Mouse (Mus musculus) stomach, embryonic 16.5 days (tissue): ENCODE results near the gene Stmn1. TPM values are rescaled to one million over a fixed set of nuclear protein-coding genes. Genes with fewer than 3 reads are reported as not detected.

ENCODE experiments used
- ATAC-seq: fragments of 200-750 bp; cut with Nextera tagmentation; 2 replicates; pipeline ENCODE4 v1.8.0; 2017; ENCODE audit warnings: moderate number of reproducible peaks, moderate TSS enrichment; ENCODE audit not compliant: insufficient read depth, low FRiP score
- H3K27ac ChIP-seq: fragments of 300-500 bp; sonication (generic); 2 replicates; pipeline ENCODE4 v1.5.1; 2014; ENCODE audit warnings: low read length
- H3K27me3 ChIP-seq: fragments of 300-500 bp; sonication (generic); 2 replicates; pipeline ENCODE4 v1.6.1; 2014; ENCODE audit warnings: low read length, control low read depth, mixed read lengths; ENCODE audit not compliant: control insufficient read depth, insufficient read depth
- H3K36me3 ChIP-seq: fragments of 300-500 bp; sonication (generic); 2 replicates; pipeline ENCODE4 v1.6.1; 2014; ENCODE audit warnings: low read length; ENCODE audit not compliant: control insufficient read depth, insufficient read depth
- H3K4me1 ChIP-seq: fragments of 300-500 bp; sonication (generic); 2 replicates; pipeline ENCODE4 v1.6.1; 2014; ENCODE audit warnings: low read length, control low read depth, mixed read lengths; ENCODE audit not compliant: control insufficient read depth, insufficient read depth
- H3K4me2 ChIP-seq: fragments of 300-500 bp; sonication (generic); 2 replicates; pipeline ENCODE4 v1.6.1; 2014; ENCODE audit warnings: low read depth, low read length, mixed read lengths
- H3K4me3 ChIP-seq: fragments of 300-500 bp; sonication (generic); replicated peaks from 2 replicates; pipeline ENCODE4 v1.5.1; 2014; ENCODE audit warnings: mild to moderate bottlenecking, low read length
- H3K9ac ChIP-seq: fragments of 300-500 bp; sonication (generic); 2 replicates; pipeline ENCODE4 v1.6.1; 2014; ENCODE audit warnings: low read length
- H3K9me3 ChIP-seq: fragments of 300-500 bp; sonication (generic); replicated peaks from 2 replicates; pipeline ENCODE4 v1.6.1; 2016; ENCODE audit warnings: low read length, control low read depth; ENCODE audit not compliant: control insufficient read depth
- WGBS: fragments of 180-500 bp; shearing (Covaris S2); extraction: QIAGEN DNeasy Blood & Tissue Kit; methylation state at CpG from one replicate; pipeline ENCODE4 v1.1.7; 2014; 5-methylcytosine and 5-hydroxymethylcytosine counted together
- polyA plus RNA-seq: library from polyadenylated mRNA; unstranded; fragments of >200 nt; fragmentation: Nextera tagmentation; extraction: Ambion mirVana; gene quantifications from 2 replicates; pipeline ENCODE4 v1.2.1, GENCODE M21; 2015

The Stmn1 gene
- polyA plus RNA-seq = 1,080 and 1,153 TPM in 2 replicates

GRCm38 (mm10) chr4:134468215-134468575, at the start of gene Stmn1:
TSS of gene Stmn1 (plus strand) at chr4:134468320.
- under 1% methylated on average over 29 of the region's 31 CpGs for WGBS
- H3K9me3 ChIP-seq = no peaks in the 10 kb centered on the region
- H3K27ac ChIP-seq = peak within 1 kb of the TSS; percentile 93
- peak; percentile 96 for ATAC-seq
- H3K4me2 ChIP-seq = peak within 1 kb of the TSS; percentile 98
- H3K4me3 ChIP-seq = peak within 1 kb of the TSS; percentile 94
- peak within 1 kb of the TSS; percentile 92 for H3K9ac ChIP-seq
- no peaks in the 10 kb centered on the region for H3K27me3 ChIP-seq
- H3K36me3 ChIP-seq = peaks cover 12% of the 10 kb centered on the region
- H3K4me1 ChIP-seq = peaks cover 5% of the 10 kb centered on the region

- ATAC-seq = no peak
- no peak overlapping the region for H3K4me2 ChIP-seq
- H3K4me3 ChIP-seq = no peak overlapping the region
- H3K27ac ChIP-seq = no peak overlapping the region
- no peaks in the 10 kb centered on the region for H3K9me3 ChIP-seq
- H3K27me3 ChIP-seq = no peaks in the 10 kb centered on the region
- WGBS = 68% methylated on average over 11 of the region's 11 CpGs
- H3K4me1 ChIP-seq = no peaks in the 10 kb centered on the region
- peaks cover 19% of the 10 kb centered on the region for H3K36me3 ChIP-seq
- H3K9ac ChIP-seq = no peak overlapping the region
Observed at GRCm38 (mm10) chr4:134421971-134422370, 46.1 kb upstream of the Stmn1 start.

GRCm38 (mm10) chr4:134423949-134424348, 44.2 kb upstream of the Stmn1 start:
- 88% methylated on average over 7 of the region's 7 CpGs for WGBS
- no peak overlapping the region for H3K27ac ChIP-seq
- no peaks in the 10 kb centered on the region for H3K9me3 ChIP-seq

DNA sequence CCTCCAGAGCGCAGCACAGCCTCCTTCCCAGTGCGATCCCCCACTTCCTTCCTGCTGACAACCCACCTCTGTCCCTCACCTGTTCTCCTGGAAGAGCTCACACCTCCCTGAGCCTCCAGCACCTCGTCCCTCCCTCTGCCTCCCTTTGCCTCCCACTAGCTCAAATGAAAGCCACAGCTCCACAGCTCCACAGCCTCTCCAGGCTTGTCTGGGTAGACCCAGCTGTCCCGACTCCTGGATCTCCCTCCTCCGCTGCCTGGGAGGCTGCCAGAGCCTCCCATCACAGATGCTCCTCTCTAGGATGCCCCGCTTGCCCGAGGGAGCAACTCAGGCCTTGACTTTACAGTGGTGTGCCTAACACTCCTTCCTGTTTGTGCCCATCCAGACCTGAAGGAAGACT, 43.0 kb upstream of the Stmn1 start:
- Histone ChIP-seq H3K9ac (no peak overlapping the region), H3K36me3 (peaks cover 6% of the 10 kb centered on the region; the same call in 1 of the 2 replicates), H3K4me3 (no peak overlapping the region), H3K27ac (no peak overlapping the region), H3K9me3 (no peaks in the 10 kb centered on the region), H3K27me3 (no peaks in the 10 kb centered on the region), H3K4me2 (no peak overlapping the region), H3K4me1 (peaks cover 3% of the 10 kb centered on the region)
- no peak for ATAC-seq
- WGBS = 63% methylated on average over 7 of the region's 7 CpGs

More at GRCm38 (mm10) chr4:134423949-134424348, 44.2 kb upstream of the Stmn1 start:
- no peak overlapping the region for H3K4me3 ChIP-seq
- H3K4me1 ChIP-seq = no peaks in the 10 kb centered on the region
- H3K27me3 ChIP-seq = no peaks in the 10 kb centered on the region
- no peak overlapping the region for H3K4me2 ChIP-seq
- ATAC-seq = no peak
- no peak overlapping the region for H3K9ac ChIP-seq
- peaks cover 6% of the 10 kb centered on the region; the same call in 1 of the 2 replicates for H3K36me3 ChIP-seq

GRCm38 (mm10) chr4:134430381-134431004, 37.6 kb upstream of the Stmn1 start:
- H3K4me1 ChIP-seq = peaks cover 12% of the 10 kb centered on the region
- H3K4me3 ChIP-seq = 0 out of 2 replicates have a peak overlapping the region, but pooled peaks have one; percentile 11
- 0 out of 2 replicates have a peak overlapping the region, but pooled peaks have one; percentile 39 for H3K9ac ChIP-seq
- no peaks in the 10 kb centered on the region for H3K9me3 ChIP-seq
- peak overlapping the region; percentile 42 for H3K4me2 ChIP-seq
- H3K36me3 ChIP-seq = no peaks in the 10 kb centered on the region; the same call in 1 of the 2 replicates
- ATAC-seq = peak; percentile 71
- WGBS = 22% methylated on average over 23 of the region's 23 CpGs
- peak overlapping the region; percentile 88 for H3K27ac ChIP-seq
- H3K27me3 ChIP-seq = no peaks in the 10 kb centered on the region

DNA sequence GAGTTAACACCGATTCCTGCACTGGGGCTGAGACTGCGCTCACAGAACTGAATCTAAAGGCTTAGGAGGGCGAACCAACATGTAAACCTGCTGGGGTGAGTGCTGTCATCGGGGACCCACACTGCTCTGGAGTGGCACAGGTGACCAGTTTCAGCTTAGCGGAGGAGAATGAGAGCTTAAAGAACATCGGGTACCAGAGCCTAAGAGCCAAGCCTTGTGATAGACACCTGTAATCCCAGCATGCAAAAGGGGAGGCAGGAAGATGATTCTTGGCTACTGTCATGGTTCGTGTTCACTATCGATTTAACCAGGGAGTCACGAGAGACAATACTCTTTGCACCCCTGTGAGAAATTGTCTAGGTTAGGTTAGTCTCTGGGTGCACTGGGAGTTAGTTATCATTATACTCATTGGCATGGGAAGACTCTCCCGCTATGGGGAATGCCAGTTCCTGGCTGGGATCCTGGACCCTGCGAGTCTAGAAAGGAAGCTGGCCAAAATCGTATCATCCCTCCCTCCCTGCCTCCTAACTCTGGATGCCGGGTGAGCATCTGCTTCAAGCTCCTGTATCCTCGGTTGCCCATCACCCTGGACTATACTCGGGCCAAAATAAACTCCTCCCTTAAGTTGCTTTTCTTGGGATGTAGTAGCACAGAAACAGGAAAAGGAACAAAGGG, 35.3 kb upstream of the Stmn1 start:
- H3K4me2 ChIP-seq = no peak overlapping the region
- H3K4me3 ChIP-seq = no peak overlapping the region
- no peaks in the 10 kb centered on the region for H3K9me3 ChIP-seq
- H3K9ac ChIP-seq = no peak overlapping the region
- no peak overlapping the region for H3K27ac ChIP-seq
- ATAC-seq = no peak
- H3K36me3 ChIP-seq = no peaks in the 10 kb centered on the region
- H3K4me1 ChIP-seq = peaks cover 12% of the 10 kb centered on the region
- 80% methylated on average over 15 of the region's 15 CpGs for WGBS
- H3K27me3 ChIP-seq = no peaks in the 10 kb centered on the region

GRCm38 (mm10) chr4:134436185-134436584, 31.9 kb upstream of the Stmn1 start:
- 35% methylated on average over 7 of the region's 7 CpGs for WGBS
- no peaks in the 10 kb centered on the region for H3K27me3 ChIP-seq
- H3K4me1 ChIP-seq = no peaks in the 10 kb centered on the region; the same call in 1 of the 2 replicates
- H3K9ac ChIP-seq = no peak overlapping the region
- no peak for ATAC-seq
- H3K27ac ChIP-seq = no peak overlapping the region
- no peaks in the 10 kb centered on the region for H3K36me3 ChIP-seq
- H3K4me2 ChIP-seq = no peak overlapping the region
- H3K9me3 ChIP-seq = no peaks in the 10 kb centered on the region
- H3K4me3 ChIP-seq = no peak overlapping the region

- no peaks in the 10 kb centered on the region for H3K9me3 ChIP-seq
- no peak overlapping the region for H3K4me3 ChIP-seq
- no peaks in the 10 kb centered on the region for H3K27me3 ChIP-seq
- no peak overlapping the region for H3K9ac ChIP-seq
- H3K27ac ChIP-seq = no peak overlapping the region
- WGBS = 57% methylated on average over 10 of the region's 10 CpGs
- no peak overlapping the region for H3K4me2 ChIP-seq
- H3K4me1 ChIP-seq = no peaks in the 10 kb centered on the region
- no peaks in the 10 kb centered on the region for H3K36me3 ChIP-seq
- no peak for ATAC-seq
Observed at GRCm38 (mm10) chr4:134436659-134437058, 31.5 kb upstream of the Stmn1 start.

- H3K27me3 ChIP-seq = no peaks in the 10 kb centered on the region
- H3K4me1 ChIP-seq = no peaks in the 10 kb centered on the region
- H3K4me2 ChIP-seq = no peak overlapping the region
- no peak for ATAC-seq
- H3K9me3 ChIP-seq = no peaks in the 10 kb centered on the region
- no peak overlapping the region for H3K9ac ChIP-seq
- 58% methylated on average over 3 of the region's 3 CpGs for WGBS
- no peak overlapping the region for H3K4me3 ChIP-seq
- no peaks in the 10 kb centered on the region for H3K36me3 ChIP-seq
- H3K27ac ChIP-seq = no peak overlapping the region
Observed at GRCm38 (mm10) chr4:134439119-134439518, 29.0 kb upstream of the Stmn1 start.
